Mouse (Mus musculus): ENCODE results near the gene Pwp2. TPM values are rescaled to one million over a fixed set of nuclear protein-coding genes. Genes with fewer than 3 reads are reported as not detected.

Gene Pwp2
- polyA plus RNA-seq, 1 experiment: 4.7 TPM

DNA sequence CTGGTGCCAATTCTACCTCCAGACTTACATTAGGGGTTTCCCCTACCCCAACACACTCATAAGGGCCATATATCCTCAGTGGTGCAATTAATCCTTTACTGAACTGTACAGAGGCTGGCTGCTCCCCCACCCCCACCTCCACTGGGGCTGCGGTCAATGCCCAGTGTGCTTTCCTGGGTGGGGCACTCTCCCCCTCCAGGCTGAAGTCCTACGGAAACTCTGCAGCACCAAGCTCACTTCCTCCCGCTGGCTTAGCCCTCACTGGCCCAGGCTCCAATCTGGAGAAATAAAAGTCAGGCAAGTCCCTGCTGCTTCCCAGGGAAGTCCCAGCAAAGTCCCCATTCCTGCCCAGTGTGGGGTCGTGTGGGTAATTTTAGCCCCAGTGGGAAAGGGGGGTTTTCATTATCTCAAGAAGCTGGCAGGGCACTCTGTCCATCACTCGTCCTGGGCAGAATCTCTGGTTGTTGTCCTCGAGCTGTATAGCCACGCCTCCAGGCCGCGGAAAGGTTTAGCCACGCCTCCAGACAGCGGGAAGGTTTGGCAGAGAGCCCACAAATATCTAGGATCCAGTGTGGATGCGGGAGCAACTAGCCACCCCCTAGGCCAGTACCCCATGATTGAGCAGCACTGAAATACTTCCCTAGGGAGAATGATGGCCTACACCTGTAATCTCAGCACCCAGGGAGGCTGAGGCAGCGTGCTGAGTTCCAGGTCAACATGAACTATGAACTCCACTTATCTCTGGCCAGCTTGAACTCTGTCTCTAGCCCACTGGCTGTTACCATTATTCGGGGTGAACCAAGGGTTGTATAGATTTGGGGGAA lies 49.8 kb downstream of the Pwp2 start:
- no peaks in the 10 kb centered on the region for H3K36me3 ChIP-seq (ENCODE audit: control insufficient read depth, insufficient read depth, low read length)
- H3K4me1 ChIP-seq (ENCODE audit: control insufficient read depth, insufficient read depth, insufficient read length, low read length): peaks cover 36% of the 10 kb centered on the region
- H3K27ac ChIP-seq (ENCODE audit: insufficient read depth, low read depth, low read length): peak overlapping the region; percentile 97
- H3K27me3 ChIP-seq (ENCODE audit: control insufficient read depth, insufficient read depth, low read length): no peaks in the 10 kb centered on the region
- TF ChIP-seq CTCF (IDR thresholded peaks at IDR 0.05; ENCODE audit: extremely low read depth, insufficient read length, insufficient replicate concordance, low read depth, low read length): no peak
- TF ChIP-seq POLR2A (IDR thresholded peaks at IDR 0.05; ENCODE audit: low read depth, low read length): no peak
- H3K4me3 ChIP-seq (ENCODE audit: low read depth, low read length): peak overlapping the region; percentile 36; the same call in 1 of the 2 replicates
- WGBS: 10% methylated on average over 14 of the region's 14 CpGs

GRCm38 (mm10) chr10:78134400-78134799 lies 50.5 kb downstream of the Pwp2 start:
- WGBS: 41% methylated on average over 4 of the region's 4 CpGs
- TF ChIP-seq CTCF (IDR thresholded peaks at IDR 0.05; ENCODE audit: extremely low read depth, insufficient read length, insufficient replicate concordance, low read depth, low read length): no peak
- no peak for TF ChIP-seq POLR2A (IDR thresholded peaks at IDR 0.05; ENCODE audit: low read depth, low read length)
- H3K4me1 ChIP-seq (ENCODE audit: control insufficient read depth, insufficient read depth, insufficient read length, low read length): peaks cover 31% of the 10 kb centered on the region
- H3K27me3 ChIP-seq (ENCODE audit: control insufficient read depth, insufficient read depth, low read length): no peaks in the 10 kb centered on the region
- peak overlapping the region; percentile 97 for H3K27ac ChIP-seq (ENCODE audit: insufficient read depth, low read depth, low read length)
- H3K36me3 ChIP-seq (ENCODE audit: control insufficient read depth, insufficient read depth, low read length): no peaks in the 10 kb centered on the region
- no peak overlapping the region for H3K4me3 ChIP-seq (ENCODE audit: low read depth, low read length)

GRCm38 (mm10) chr10:78129998-78130397 lies 55.0 kb downstream of the Pwp2 start:
- Histone ChIP-seq H3K4me1 (ENCODE audit: control insufficient read depth, insufficient read depth, insufficient read length, low read length) (peaks cover 11% of the 10 kb centered on the region), H3K27ac (ENCODE audit: insufficient read depth, low read depth, low read length) (no peak overlapping the region), H3K36me3 (ENCODE audit: control insufficient read depth, insufficient read depth, low read length) (no peaks in the 10 kb centered on the region), H3K27me3 (ENCODE audit: control insufficient read depth, insufficient read depth, low read length) (no peaks in the 10 kb centered on the region), H3K4me3 (ENCODE audit: low read depth, low read length) (no peak overlapping the region)
- 77% methylated on average over 4 of the region's 4 CpGs for WGBS
- TF ChIP-seq CTCF (IDR thresholded peaks at IDR 0.05; ENCODE audit: extremely low read depth, insufficient read length, insufficient replicate concordance, low read depth, low read length) (no peak), POLR2A (IDR thresholded peaks at IDR 0.05; ENCODE audit: low read depth, low read length) (no peak)

DNA sequence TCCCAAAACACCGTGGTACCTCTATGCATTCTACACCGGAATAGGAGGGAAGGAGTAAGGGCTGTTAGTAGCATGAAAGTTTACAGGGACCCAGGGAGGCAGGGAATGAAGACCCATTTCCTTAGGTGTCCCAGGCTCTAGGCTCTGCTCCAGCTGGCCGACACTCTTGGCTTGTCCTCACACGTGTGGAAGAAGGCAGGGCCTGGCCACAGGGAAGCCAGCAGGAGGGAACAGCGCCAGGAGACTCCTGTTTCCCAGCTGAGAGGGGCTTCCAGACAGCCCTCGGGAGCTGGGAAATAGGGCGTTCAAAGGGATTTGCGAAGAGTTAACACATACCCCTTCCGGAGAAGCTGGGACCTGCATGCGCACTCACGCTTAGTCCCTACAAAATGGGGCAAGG lies 55.5 kb downstream of the Pwp2 start:
- H3K36me3 ChIP-seq (ENCODE audit: control insufficient read depth, insufficient read depth, low read length): no peaks in the 10 kb centered on the region
- 71% methylated on average over 11 of the region's 11 CpGs for WGBS
- H3K4me1 ChIP-seq (ENCODE audit: control insufficient read depth, insufficient read depth, insufficient read length, low read length): peaks cover 5% of the 10 kb centered on the region; the same call in 1 of the 2 replicates
- no peaks in the 10 kb centered on the region for H3K27me3 ChIP-seq (ENCODE audit: control insufficient read depth, insufficient read depth, low read length)
- no peak overlapping the region for H3K27ac ChIP-seq (ENCODE audit: insufficient read depth, low read depth, low read length)
- TF ChIP-seq CTCF (IDR thresholded peaks at IDR 0.05; ENCODE audit: extremely low read depth, insufficient read length, insufficient replicate concordance, low read depth, low read length) (no peak), POLR2A (IDR thresholded peaks at IDR 0.05; ENCODE audit: low read depth, low read length) (no peak)
- H3K4me3 ChIP-seq (ENCODE audit: low read depth, low read length): no peak overlapping the region

DNA sequence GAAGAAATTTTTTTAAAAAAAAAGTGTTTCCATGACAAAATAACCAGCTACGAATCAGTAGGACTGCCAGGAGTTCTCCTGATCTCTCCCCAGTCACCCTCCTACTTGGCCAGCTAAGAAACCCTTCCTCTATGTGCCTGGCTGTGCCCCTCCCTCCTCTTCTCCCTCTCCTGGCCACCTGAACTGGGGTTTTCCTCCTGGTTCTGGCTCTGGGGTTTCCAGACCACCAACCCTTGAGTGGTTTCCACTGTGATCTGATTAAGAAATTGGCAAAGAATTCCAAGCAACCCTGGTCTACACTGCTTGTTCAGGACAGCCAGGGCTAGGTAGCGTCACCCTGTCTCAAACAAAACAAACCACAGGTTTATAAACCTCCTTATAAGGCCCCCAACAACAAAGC lies 56.3 kb downstream of the Pwp2 start:
- Histone ChIP-seq H3K27ac (ENCODE audit: insufficient read depth, low read depth, low read length) (no peak overlapping the region), H3K36me3 (ENCODE audit: control insufficient read depth, insufficient read depth, low read length) (no peaks in the 10 kb centered on the region), H3K4me3 (ENCODE audit: low read depth, low read length) (no peak overlapping the region), H3K27me3 (ENCODE audit: control insufficient read depth, insufficient read depth, low read length) (no peaks in the 10 kb centered on the region), H3K4me1 (ENCODE audit: control insufficient read depth, insufficient read depth, insufficient read length, low read length) (no peaks in the 10 kb centered on the region)
- TF ChIP-seq CTCF (IDR thresholded peaks at IDR 0.05; ENCODE audit: extremely low read depth, insufficient read length, insufficient replicate concordance, low read depth, low read length): no peak
- no peak for TF ChIP-seq POLR2A (IDR thresholded peaks at IDR 0.05; ENCODE audit: low read depth, low read length)
- 91% methylated on average over 2 of the region's 2 CpGs for WGBS

GRCm38 (mm10) chr10:78127931-78128330 lies 57.0 kb downstream of the Pwp2 start:
- no peak overlapping the region for H3K27ac ChIP-seq (ENCODE audit: insufficient read depth, low read depth, low read length)
- 56% methylated on average over 1 of the region's 1 CpGs for WGBS
- H3K4me3 ChIP-seq (ENCODE audit: low read depth, low read length): no peak overlapping the region
- no peak for TF ChIP-seq POLR2A (IDR thresholded peaks at IDR 0.05; ENCODE audit: low read depth, low read length)
- no peak for TF ChIP-seq CTCF (IDR thresholded peaks at IDR 0.05; ENCODE audit: extremely low read depth, insufficient read length, insufficient replicate concordance, low read depth, low read length)
- no peaks in the 10 kb centered on the region for H3K27me3 ChIP-seq (ENCODE audit: control insufficient read depth, insufficient read depth, low read length)
- no peaks in the 10 kb centered on the region for H3K36me3 ChIP-seq (ENCODE audit: control insufficient read depth, insufficient read depth, low read length)
- no peaks in the 10 kb centered on the region for H3K4me1 ChIP-seq (ENCODE audit: control insufficient read depth, insufficient read depth, insufficient read length, low read length)

DNA sequence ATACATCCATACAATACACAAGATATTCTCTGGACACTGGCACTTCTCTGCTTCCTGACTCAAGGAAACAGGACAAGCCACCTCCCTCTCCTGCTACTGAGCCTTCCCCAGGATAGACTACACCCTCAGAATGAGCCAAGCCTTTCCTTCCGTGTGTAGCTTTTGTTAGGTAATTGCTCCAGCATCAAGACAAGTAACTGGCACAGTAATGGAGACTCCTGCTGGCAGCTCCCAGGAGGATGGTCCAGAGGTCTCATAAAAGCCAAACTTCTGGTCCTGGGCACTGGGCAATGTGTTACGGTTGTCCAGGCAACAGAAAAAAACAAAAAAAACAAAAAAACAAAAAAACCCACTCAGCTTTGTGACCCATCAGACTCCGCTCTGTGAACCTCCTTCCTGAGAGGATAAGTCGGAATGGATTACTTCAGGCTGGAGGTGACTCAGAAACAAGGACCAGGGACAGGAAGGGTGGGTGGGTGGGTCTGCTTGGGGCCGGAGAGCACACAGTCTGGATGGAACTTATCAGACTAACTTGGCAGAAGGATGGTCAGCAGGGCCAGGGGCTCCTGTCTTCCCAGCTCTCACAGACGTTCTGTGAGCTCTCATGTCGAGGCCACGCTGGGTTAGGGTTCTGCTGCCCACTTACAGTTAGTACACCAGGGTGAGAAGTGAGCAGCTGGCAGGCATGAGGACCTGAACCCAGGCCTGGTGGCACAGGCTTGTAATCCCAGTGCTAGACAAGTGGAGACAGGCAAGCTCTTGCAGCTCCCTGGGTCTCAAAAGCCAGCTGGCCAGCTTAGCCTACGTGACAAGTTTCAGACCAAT lies 57.7 kb downstream of the Pwp2 start:
- Histone ChIP-seq H3K4me3 (ENCODE audit: low read depth, low read length) (no peak overlapping the region), H3K4me1 (ENCODE audit: control insufficient read depth, insufficient read depth, insufficient read length, low read length) (no peaks in the 10 kb centered on the region), H3K36me3 (ENCODE audit: control insufficient read depth, insufficient read depth, low read length) (no peaks in the 10 kb centered on the region), H3K27me3 (ENCODE audit: control insufficient read depth, insufficient read depth, low read length) (no peaks in the 10 kb centered on the region), H3K27ac (ENCODE audit: insufficient read depth, low read depth, low read length) (no peak overlapping the region)
- TF ChIP-seq CTCF (IDR thresholded peaks at IDR 0.05; ENCODE audit: extremely low read depth, insufficient read length, insufficient replicate concordance, low read depth, low read length) (no peak), POLR2A (IDR thresholded peaks at IDR 0.05; ENCODE audit: low read depth, low read length) (no peak)
- 85% methylated on average over 9 of the region's 9 CpGs for WGBS

All from small intestine, adult 2 months (tissue).